Mouse (Mus musculus) stomach, embryonic 15.5 days (tissue): ENCODE measurements around the gene Col13a1. TPM values are rescaled to one million over a fixed set of nuclear protein-coding genes. Genes with fewer than 3 reads are reported as not detected.

Experiments
- polyA plus RNA-seq: library from polyadenylated mRNA; unstranded; fragments of >200 nt; fragmentation: Nextera tagmentation; extraction: Ambion mirVana; gene quantifications from 2 replicates; pipeline ENCODE4 v1.2.1, GENCODE M21; 2015

Col13a1 gene
- polyA plus RNA-seq, 1 experiment from 2014 or later: 6.8 TPM

Other genes starting within 250 kb of the Col13a1 start
- 93.7 and 106 TPM in 2 replicates for gene H2afy2, start 195.0 kb downstream of the Col13a1 start, polyA plus RNA-seq
- gene Neurog3, start 154.0 kb upstream of the Col13a1 start, polyA plus RNA-seq: 8.3 and 11.5 TPM in 2 replicates
- 24.2 and 27.4 TPM in 2 replicates for gene Fam241b, start 164.8 kb upstream of the Col13a1 start, polyA plus RNA-seq